Mouse (Mus musculus) left cerebral cortex, adult 2 months (tissue): ENCODE results near the gene Gm4881. TPM values are rescaled to one million over a fixed set of nuclear protein-coding genes. Genes with fewer than 3 reads are reported as not detected.
"Not testable (repeated sequence)": the region's sequence is repeated elsewhere in the genome, so short reads cannot be mapped to it uniquely, and the experiment has no call there.

Experiments
- DNase-seq, 2 experiments: peaks; one replicate each; pipeline ENCODE4 v3.0.0; 2021 to 2022; ENCODE audit warnings: low spot score in 2 of 2, mixed read lengths in 1 of 2; ENCODE audit errors: extremely low spot score in 1 of 2
- H3K27ac ChIP-seq: fragments of 200-600 bp; 2 replicates; pipeline ENCODE4 v1.8.1; 2022
- H3K4me3 ChIP-seq: fragments of 200-600 bp; 2 replicates; pipeline ENCODE4 v1.8.1; 2022
- CTCF ChIP-seq: fragments of 200-600 bp; IDR thresholded peaks from 2 replicates; pipeline ENCODE4 v1.8.1; 2022; ENCODE audit warnings: antibody characterized with exemption, mild to moderate bottlenecking, moderate library complexity
- intact Hi-C: fragments of 180-260 bp; cut with DNase I; formaldehyde crosslinking; loops from one replicate; pipeline ENCODE4 v1.15.1; 2025
- total RNA-seq, 2 experiments: library from RNA; stranded (reverse); gene quantifications; 2 replicates each; pipeline ENCODE4 v1.2.3; 2021

The Gm4881 gene
- total RNA-seq, 2 experiments from 2014 or later, result not detected

GRCm38 (mm10) chr7:24904070-24904483 lies 40.2 kb downstream of the Gm4881 start:
- H3K4me3 ChIP-seq, result peak overlapping the region; percentile 76
- TF ChIP-seq CTCF, result peak; percentile 58
- peak overlapping the region; percentile 83 for H3K27ac ChIP-seq
- intact Hi-C loops, result loop anchor here (1.0 to 2.0 kb wide), 2 partner anchors 13 to 20 kb away; partner anchors contain the start of gene Rps19
- peak; percentile 96 to 97 for DNase-seq

GRCm38 (mm10) chr7:24903444-24903825 lies 40.9 kb downstream of the Gm4881 start:
- TF ChIP-seq CTCF, result no peak
- Histone ChIP-seq H3K4me3 (peak overlapping the region; percentile 76), H3K27ac (peak overlapping the region; percentile 86)
- intact Hi-C loops, result no loop called here
- no peak for DNase-seq

- DNase-seq, result peak; percentile 33 to 37
- intact Hi-C loops, result no loop called here
Measured at GRCm38 (mm10) chr7:24902630-24903443, 41.5 kb downstream of the Gm4881 start, which contains the start of gene Arhgef1. TSS of gene Arhgef1 (plus strand) at chr7:24902912.

DNA sequence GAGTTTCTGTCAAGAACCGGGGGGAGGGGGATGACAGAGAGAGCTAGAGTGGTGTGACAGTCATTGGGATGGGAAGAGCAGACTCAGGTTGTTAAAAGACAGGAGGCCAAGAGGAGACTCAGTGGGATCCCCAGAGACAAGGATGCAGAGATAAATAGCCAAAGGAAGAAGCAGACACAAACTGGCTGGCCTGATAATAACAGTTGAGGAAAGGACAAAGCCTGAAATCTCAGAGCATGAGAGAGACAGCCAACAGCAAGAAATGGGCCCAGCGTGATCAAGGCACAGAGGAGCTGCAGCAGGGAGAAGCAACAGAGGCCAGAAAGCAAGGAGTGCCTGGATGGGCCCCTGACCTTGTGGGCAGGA lies 42.0 kb downstream of the Gm4881 start:
- Histone ChIP-seq H3K4me3 (peak overlapping the region; percentile 76; the same call in 1 of the 2 replicates), H3K27ac (peak overlapping the region; percentile 86)
- no peak for DNase-seq
- no peak for TF ChIP-seq CTCF
- intact Hi-C loops, result no loop called here

More at GRCm38 (mm10) chr7:24902630-24903443, 41.5 kb downstream of the Gm4881 start, which contains the start of gene Arhgef1:
- no peak for TF ChIP-seq CTCF
- Histone ChIP-seq H3K4me3 (peak within 1 kb of the TSS; percentile 76), H3K27ac (peak within 1 kb of the TSS; percentile 86)

GRCm38 (mm10) chr7:24901842-24902241 lies 42.5 kb downstream of the Gm4881 start:
- H3K27ac ChIP-seq, result no peak overlapping the region
- no peak for TF ChIP-seq CTCF
- intact Hi-C loops, result no loop called here
- no peak overlapping the region for H3K4me3 ChIP-seq
- DNase-seq, result no peak

- no peak for TF ChIP-seq CTCF
- DNase-seq, result no peak
- intact Hi-C loops, result no loop called here
Measured at GRCm38 (mm10) chr7:24901114-24901513, 43.2 kb downstream of the Gm4881 start.

GRCm38 (mm10) chr7:24897959-24898358 lies 46.3 kb downstream of the Gm4881 start:
- no peak for DNase-seq
- intact Hi-C loops, result no loop called here
- Histone ChIP-seq H3K4me3 (no peak overlapping the region), H3K27ac (no peak overlapping the region)
- TF ChIP-seq CTCF, result no peak

More at GRCm38 (mm10) chr7:24901114-24901513, 43.2 kb downstream of the Gm4881 start:
- Histone ChIP-seq H3K27ac (no peak overlapping the region), H3K4me3 (no peak overlapping the region)

DNA sequence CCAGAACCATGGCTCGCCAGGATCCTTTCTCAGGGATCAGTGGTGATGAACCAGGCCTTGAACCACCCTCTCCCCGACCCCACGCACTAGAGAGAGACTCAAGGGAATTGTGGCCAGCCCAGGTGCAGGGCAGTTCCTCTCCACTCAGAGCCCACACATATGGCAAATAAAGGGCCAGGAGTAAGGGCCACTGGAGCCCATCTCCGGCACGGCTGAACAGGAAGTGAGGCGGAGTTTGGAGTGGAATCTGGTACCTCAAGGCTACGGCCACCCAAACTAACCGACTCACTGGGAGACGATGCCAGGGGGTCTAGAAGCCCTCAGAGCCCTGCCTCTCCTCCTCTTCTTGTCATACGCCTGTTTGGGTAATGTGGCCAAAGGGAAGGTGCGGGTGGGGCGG lies 47.1 kb downstream of the Gm4881 start, which contains the start of gene Cd79a:
Cd79a (plus strand) TSS at position 158 of the 400 bp plus-strand sequence.
- H3K4me3 ChIP-seq, result no peak within 1 kb of the TSS
- intact Hi-C loops, result no loop called here
- TF ChIP-seq CTCF, result no peak
- H3K27ac ChIP-seq, result no peak within 1 kb of the TSS
- no peak for DNase-seq

DNA sequence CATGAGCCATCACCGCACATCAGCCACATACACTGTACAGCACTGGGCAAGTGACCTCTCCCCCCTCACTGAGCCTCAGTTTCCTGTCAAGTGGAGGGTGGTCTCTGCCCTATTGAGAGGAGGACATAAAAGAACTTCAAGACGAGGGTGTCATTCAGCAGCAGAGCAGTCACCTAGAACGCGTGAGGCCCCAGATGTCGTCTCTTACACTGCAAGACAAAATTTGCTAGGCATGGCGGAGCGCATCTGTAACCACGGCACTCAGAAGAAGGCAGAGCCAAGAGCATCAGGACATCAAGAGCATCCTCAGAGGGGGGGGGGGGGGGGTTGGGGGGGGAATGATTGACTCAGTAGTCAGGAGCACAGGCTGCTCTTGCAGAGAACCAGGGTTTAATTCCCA lies 48.0 kb downstream of the Gm4881 start:
- Histone ChIP-seq H3K27ac (no peak overlapping the region), H3K4me3 (no peak overlapping the region)
- no peak for DNase-seq
- intact Hi-C loops, result no loop called here
- TF ChIP-seq CTCF, result no peak

GRCm38 (mm10) chr7:24895749-24896148 lies 48.5 kb downstream of the Gm4881 start:
- DNase-seq, intact Hi-C loops, H3K27ac ChIP-seq, H3K4me3 ChIP-seq: not testable (repeated sequence)

DNA sequence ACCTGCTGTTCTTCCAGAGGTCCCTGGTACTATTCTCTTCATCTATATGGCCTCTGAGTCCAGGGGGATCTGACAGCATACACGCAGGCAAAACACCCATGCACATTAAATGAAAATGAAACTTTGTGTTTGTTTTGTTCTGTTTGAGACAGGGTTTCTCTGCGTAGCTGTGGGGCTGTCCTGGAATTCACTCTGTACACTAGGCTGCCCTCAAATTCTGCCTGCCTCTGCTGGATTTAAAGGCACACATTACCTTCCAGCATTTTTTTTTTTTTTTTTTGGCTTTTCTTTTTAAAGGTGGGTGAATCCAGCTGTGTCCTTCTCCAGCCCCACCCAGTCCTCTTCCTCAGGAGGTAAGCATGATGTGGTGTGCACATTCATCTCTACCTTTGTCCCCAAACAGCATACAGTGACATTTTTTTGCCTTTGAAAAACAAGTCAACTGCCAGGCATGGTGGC lies 52.1 kb downstream of the Gm4881 start:
- intact Hi-C loops, result loop anchor here (5.0 kb wide), 1 partner anchor 200 kb away; no protein-coding TSS in a partner anchor
- Histone ChIP-seq H3K4me3 (no peak overlapping the region), H3K27ac (no peak overlapping the region)
- DNase-seq, result no peak
- TF ChIP-seq CTCF, result no peak
